Mouse (Mus musculus) CH12.LX (cell line): ENCODE measurements around the gene Nmnat2.

ENCODE experiments used
- JUND ChIP-seq: conservative IDR thresholded peaks from 2 replicates; pipeline ENCODE4 v1.6.1; 2011; ENCODE audit warnings: low read depth, low read length, improper control_type of control experiment
- MAFK ChIP-seq: IDR thresholded peaks from 2 replicates; pipeline ENCODE4 v1.6.1; 2011; ENCODE audit warnings: low read length, improper control_type of control experiment; ENCODE audit not compliant: insufficient replicate concordance
- NELFE ChIP-seq: IDR thresholded peaks from 2 replicates; pipeline ENCODE4 v1.6.1; 2011; ENCODE audit warnings: low read depth, low read length, improper control_type of control experiment
- POLR2A ChIP-seq: IDR thresholded peaks from 2 replicates; pipeline ENCODE4 v1.6.1; 2011; ENCODE audit warnings: low read depth, mild to moderate bottlenecking, improper control_type of control experiment, low read length
- ZKSCAN1 ChIP-seq: IDR thresholded peaks from 2 replicates; pipeline ENCODE4 v1.6.1; 2012; ENCODE audit warnings: low read depth, inconsistent platforms, low read length, improper control_type of control experiment, borderline replicate concordance

DNA sequence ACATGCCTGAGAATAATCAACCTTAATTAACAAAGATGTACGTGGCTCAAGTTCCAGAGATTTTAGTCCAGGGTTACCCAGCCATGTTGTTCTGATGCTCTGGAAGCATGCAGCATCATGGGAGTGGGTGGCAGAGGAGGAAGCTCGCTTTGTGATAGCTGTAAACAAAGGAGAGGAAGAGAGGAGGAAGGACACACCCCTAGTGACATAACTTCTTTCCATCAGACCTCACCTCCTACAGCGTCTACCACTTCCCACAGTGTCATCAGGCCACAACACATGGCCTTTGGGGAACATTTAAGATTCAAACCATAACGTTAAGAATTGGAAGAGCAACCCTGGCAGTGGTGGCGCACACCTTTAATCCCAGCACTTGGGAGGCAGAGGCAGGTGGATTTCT lies 133.0 kb downstream of the Nmnat2 start:
- no peak for TF ChIP-seq MAFK
- no peak for TF ChIP-seq POLR2A
- TF ChIP-seq JUND = no peak
- TF ChIP-seq NELFE = no peak
- TF ChIP-seq ZKSCAN1 = no peak
